Mouse (Mus musculus) spleen, adult 2 months (tissue): ENCODE results near the gene Tut1. TPM values are rescaled to one million over a fixed set of nuclear protein-coding genes. Genes with fewer than 3 reads are reported as not detected.
A peak's percentile ranks its signal among the peaks of the same experiment; 100 is the strongest.
"Not testable (repeated sequence)": the region's sequence is repeated elsewhere in the genome, so short reads cannot be mapped to it uniquely, and the experiment has no call there.

Experiments used
- DNase-seq, 2 experiments: peaks; one replicate each; pipeline versions ENCODE4 v3.0.0 to v3.0.0-alpha.2; 2012 to 2021; ENCODE audit warnings: low spot score in 2 of 2, low read depth in 1 of 2
- H3K27ac ChIP-seq: fragments of 200-500 bp; 2 replicates; pipeline ENCODE4 v1.5.1; 2012; ENCODE audit warnings: low read length, inconsistent platforms; ENCODE audit not compliant: insufficient read depth
- H3K27me3 ChIP-seq: fragments of 200-500 bp; 2 replicates; pipeline ENCODE4 v1.6.1; 2012; ENCODE audit warnings: mild to moderate bottlenecking, moderate library complexity, low read length, inconsistent platforms; ENCODE audit not compliant: control insufficient read depth, insufficient read depth
- H3K36me3 ChIP-seq: fragments of 200-500 bp; 2 replicates; pipeline ENCODE4 v1.6.1; 2012; ENCODE audit warnings: mild to moderate bottlenecking, low read length, inconsistent platforms; ENCODE audit not compliant: control insufficient read depth, insufficient read depth
- H3K4me1 ChIP-seq: fragments of 200-500 bp; 2 replicates; pipeline ENCODE4 v1.6.1; 2011; ENCODE audit warnings: inconsistent platforms; ENCODE audit not compliant: control insufficient read depth, insufficient read depth, insufficient read length
- H3K4me3 ChIP-seq: fragments of 200-500 bp; 2 replicates; pipeline ENCODE4 v1.5.1; 2011; ENCODE audit warnings: mild to moderate bottlenecking, inconsistent platforms; ENCODE audit not compliant: insufficient read depth, insufficient read length; ENCODE audit errors: extremely low read depth
- CTCF ChIP-seq: fragments of 200-500 bp; IDR thresholded peaks from 2 replicates; pipeline ENCODE4 v1.5.1; 2011; ENCODE audit warnings: mild to moderate bottlenecking, inconsistent platforms; ENCODE audit not compliant: insufficient read depth, insufficient read length, insufficient replicate concordance; ENCODE audit errors: extremely low read depth
- POLR2A ChIP-seq: fragments of 200-500 bp; IDR thresholded peaks from 2 replicates; pipeline ENCODE4 v1.6.1; 2011; ENCODE audit warnings: low read depth, low read length, inconsistent platforms
- WGBS: fragments of 180-500 bp; shearing (Covaris S2); methylation state at CpG from one replicate; pipeline ENCODE4 v1.1.7; 2018; 5-methylcytosine and 5-hydroxymethylcytosine counted together
- polyA plus RNA-seq: library from polyadenylated mRNA; depleted of rRNA; stranded (reverse); fragments of >200 nt; gene quantifications from 2 replicates; pipeline ENCODE4 v1.2.3, GENCODE M21; 2012

The Tut1 gene
- polyA plus RNA-seq, 1 experiment, result 18.3 TPM

DNA sequence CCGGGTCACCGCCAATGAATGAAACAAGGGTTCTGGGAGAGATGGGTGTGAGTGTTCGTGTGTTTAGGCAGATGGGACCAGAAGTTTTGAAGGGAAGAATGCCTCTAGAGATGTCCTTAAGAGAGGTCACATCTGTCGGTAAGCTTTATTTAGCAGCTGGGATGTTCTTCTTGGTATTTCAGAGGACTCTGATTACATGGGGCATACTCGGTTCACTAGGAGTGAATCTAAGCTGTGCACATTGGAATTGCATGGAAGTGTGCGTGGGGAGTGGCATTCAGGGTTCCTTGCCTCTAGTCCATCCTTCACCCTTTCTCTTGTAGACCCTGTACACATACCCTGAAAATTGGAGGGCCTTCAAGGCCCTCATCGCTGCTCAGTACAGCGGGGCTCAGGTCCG is 14.2 kb downstream of the Tut1 start:
- TF ChIP-seq CTCF (no peak), POLR2A (no peak)
- WGBS, result 3% methylated on average over 9 of the region's 9 CpGs
- no peak for DNase-seq
- Histone ChIP-seq H3K27me3 (no peaks in the 10 kb centered on the region), H3K4me1 (peaks cover 2% of the 10 kb centered on the region; the same call in 1 of the 2 replicates), H3K36me3 (peaks cover 54% of the 10 kb centered on the region), H3K4me3 (peak overlapping the region; percentile 76), H3K27ac (no peak overlapping the region)

DNA sequence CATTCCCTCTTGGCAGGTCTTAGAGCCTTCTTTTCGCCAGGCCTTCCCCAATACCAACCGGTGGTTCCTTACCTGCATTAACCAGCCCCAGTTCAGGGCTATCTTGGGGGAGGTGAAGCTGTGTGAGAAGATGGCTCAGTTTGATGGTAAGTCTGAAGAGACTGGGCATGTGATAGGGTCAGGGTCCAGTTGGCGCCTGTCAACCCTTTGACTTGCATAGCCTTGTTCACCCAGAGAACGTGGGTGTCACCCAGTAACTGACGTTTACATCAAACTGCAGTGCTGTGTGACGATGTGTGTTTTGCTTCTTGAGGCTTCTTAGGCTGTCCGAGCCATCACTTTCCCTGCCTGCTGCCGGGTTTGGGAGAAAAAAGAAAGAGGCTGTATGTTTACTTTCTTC is 18.8 kb downstream of the Tut1 start:
- not testable (repeated sequence) for H3K27ac ChIP-seq, H3K27me3 ChIP-seq, DNase-seq, H3K4me1 ChIP-seq, H3K4me3 ChIP-seq
- 91% methylated on average over 8 of the region's 8 CpGs for WGBS
- peaks cover 52% of the 10 kb centered on the region for H3K36me3 ChIP-seq

DNA sequence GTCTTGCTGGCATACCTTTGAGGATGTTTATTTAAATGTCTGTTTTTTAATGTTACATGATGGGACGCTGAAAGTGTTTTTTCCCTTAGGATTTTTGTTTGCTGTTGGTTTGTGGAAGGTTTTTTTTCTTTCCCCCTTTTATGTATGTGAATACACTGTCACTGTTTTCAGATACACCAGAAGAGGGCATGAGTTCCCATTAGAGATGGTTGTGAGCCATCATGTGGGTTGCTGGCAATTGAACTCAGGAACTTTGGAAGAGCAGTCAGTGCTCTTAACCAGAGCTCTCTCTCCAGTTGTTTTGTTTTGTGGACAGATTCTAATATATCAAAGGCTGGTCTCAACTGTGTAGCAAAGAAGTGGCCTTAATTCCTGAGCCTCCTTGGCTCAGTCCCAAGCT is 21.0 kb downstream of the Tut1 start:
- no peak overlapping the region for H3K4me3 ChIP-seq
- WGBS, result 87% methylated on average over 1 of the region's 1 CpGs

DNA sequence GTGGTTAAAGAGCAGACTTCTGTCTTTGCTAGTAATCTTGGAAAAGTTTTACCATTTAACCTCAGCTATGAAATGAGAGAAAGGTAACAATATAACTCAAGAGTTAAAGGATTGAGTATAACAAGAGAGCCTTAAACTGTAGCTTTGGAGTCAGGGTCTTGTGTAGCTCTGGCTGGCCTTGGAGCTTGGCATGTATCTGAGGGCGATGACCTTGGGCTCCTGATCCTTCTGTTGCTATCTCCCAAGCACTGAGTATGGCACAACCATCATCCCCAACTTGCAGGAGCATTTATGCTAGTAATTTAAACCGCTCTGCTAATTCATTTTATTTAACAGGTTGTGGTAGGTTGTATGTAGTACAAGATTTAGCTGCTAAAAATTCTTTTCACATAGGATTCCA is 21.8 kb downstream of the Tut1 start:
- H3K4me3 ChIP-seq, result no peak overlapping the region
- peaks cover 1% of the 10 kb centered on the region; the same call in 1 of the 2 replicates for H3K4me1 ChIP-seq
- DNase-seq, result no peak
- peaks cover 52% of the 10 kb centered on the region for H3K36me3 ChIP-seq
- H3K27me3 ChIP-seq, result no peaks in the 10 kb centered on the region
- no peak overlapping the region for H3K27ac ChIP-seq
- no peak for TF ChIP-seq CTCF
- no peak for TF ChIP-seq POLR2A
- 95% methylated on average over 2 of the region's 2 CpGs for WGBS

More for the DNA sequence above, 21.0 kb downstream of the Tut1 start:
- peaks cover 59% of the 10 kb centered on the region for H3K36me3 ChIP-seq
- no peaks in the 10 kb centered on the region for H3K27me3 ChIP-seq
- H3K27ac ChIP-seq, result no peak overlapping the region
- DNase-seq, result no peak
- no peaks in the 10 kb centered on the region for H3K4me1 ChIP-seq
- TF ChIP-seq CTCF, result no peak
- TF ChIP-seq POLR2A, result no peak

DNA sequence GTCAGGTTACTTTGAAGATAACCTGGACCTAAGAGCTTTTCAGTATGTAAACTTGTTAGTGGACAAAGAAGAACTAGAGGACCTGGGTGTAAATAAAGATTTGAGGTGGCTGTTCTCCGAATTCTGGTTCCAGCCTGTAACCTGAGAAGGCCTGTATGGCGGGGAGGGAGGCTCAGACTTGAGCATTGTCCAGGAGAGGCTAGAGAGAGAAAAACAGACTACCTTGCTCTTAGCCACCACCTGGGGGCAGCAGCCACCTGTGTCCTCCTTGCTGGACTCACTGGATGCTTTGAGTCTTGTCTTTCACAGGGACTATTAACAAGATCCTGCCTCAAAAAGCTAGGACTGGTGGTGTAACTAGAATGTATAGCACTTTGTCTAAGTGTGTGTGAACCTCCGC is 22.9 kb downstream of the Tut1 start:
- Histone ChIP-seq H3K4me1 (peaks cover 10% of the 10 kb centered on the region; the same call in 1 of the 2 replicates), H3K27me3 (no peaks in the 10 kb centered on the region), H3K36me3 (peaks cover 42% of the 10 kb centered on the region), H3K4me3 (no peak overlapping the region), H3K27ac (no peak overlapping the region)
- 79% methylated on average over 3 of the region's 3 CpGs for WGBS
- TF ChIP-seq CTCF (peak; percentile 91; the same call in 1 of the 2 replicates), POLR2A (no peak)
- DNase-seq, result peak; percentile 37 to 49

DNA sequence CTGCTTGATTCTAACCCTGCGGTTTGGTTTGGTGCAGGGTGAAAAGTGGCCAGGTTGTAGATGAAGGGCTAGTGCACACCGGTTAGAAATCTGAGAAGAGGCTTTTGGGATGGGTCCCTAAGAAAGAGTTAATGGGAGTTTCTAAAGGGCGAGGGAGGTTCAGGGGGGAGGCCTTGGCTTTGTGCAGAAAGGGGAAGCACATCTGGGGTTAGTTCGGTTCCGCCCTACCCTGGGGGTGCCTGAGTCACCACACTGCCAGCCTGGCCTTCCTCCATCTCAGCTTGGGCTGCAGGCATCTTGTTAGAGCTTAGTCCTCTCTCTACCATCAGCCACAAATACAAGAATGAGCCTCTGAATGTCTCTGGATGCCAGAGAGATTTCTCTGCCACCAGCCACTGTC is 27.1 kb downstream of the Tut1 start:
- TF ChIP-seq CTCF (no peak), POLR2A (no peak)
- peaks cover 15% of the 10 kb centered on the region for H3K36me3 ChIP-seq
- 20% methylated on average over 5 of the region's 5 CpGs for WGBS
- peak overlapping the region; percentile 51 for H3K27ac ChIP-seq
- peaks cover 44% of the 10 kb centered on the region; the same call in 1 of the 2 replicates for H3K4me1 ChIP-seq
- H3K4me3 ChIP-seq, result no peak overlapping the region
- peak in 1 of 2 experiments; percentile 63 for DNase-seq
- H3K27me3 ChIP-seq, result no peaks in the 10 kb centered on the region

DNA sequence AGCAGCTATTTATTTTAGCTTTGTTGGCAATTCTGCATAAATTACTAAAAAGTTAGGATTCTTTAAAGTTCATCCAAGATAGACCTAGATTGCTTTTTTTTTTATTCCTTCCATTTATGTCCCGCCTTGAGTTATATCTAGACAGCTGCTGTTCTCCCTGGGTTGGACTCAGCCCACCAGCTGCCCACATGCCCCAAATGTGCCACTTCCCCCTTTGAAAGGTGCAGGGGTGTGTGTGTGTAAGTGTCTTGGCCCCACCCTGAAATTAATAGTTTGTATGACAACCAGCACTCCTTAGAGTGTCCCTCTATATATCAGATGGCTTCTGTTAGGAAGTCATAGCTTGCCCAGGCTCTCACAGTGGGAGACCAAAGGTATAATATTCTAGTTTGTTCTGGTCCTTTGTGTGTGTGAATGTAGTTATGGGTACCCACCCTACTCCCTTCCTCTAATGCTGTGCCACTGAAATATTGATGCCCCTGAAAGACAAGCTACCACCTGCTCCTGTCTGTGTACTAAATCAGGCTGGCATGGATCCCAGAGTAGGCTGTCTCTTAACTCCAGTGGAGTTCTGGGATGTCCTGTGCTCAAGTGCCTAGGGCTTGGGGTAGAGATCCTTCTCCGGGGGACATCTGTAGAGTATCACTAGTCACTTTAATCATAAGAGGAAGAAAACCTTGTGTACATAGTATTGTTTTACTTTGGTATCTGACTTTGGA is 28.0 kb downstream of the Tut1 start:
- no peak for DNase-seq
- TF ChIP-seq POLR2A (no peak), CTCF (no peak)
- Histone ChIP-seq H3K27me3 (no peaks in the 10 kb centered on the region), H3K36me3 (peaks cover 15% of the 10 kb centered on the region), H3K4me3 (no peak overlapping the region), H3K4me1 (peaks cover 44% of the 10 kb centered on the region; the same call in 1 of the 2 replicates), H3K27ac (no peak overlapping the region)
- 47% methylated on average over 2 of the region's 2 CpGs for WGBS
